Mouse (Mus musculus): Measurements from ENCODE around the gene Ube2e2. TPM values are rescaled to one million over a fixed set of nuclear protein-coding genes. Genes with fewer than 3 reads are reported as not detected.
"Not testable (repeated sequence)": the region's sequence is repeated elsewhere in the genome, so short reads cannot be mapped to it uniquely, and the experiment has no call there.

Gene Ube2e2
- polyA plus RNA-seq, 1 experiment, result 29.2 TPM

DNA sequence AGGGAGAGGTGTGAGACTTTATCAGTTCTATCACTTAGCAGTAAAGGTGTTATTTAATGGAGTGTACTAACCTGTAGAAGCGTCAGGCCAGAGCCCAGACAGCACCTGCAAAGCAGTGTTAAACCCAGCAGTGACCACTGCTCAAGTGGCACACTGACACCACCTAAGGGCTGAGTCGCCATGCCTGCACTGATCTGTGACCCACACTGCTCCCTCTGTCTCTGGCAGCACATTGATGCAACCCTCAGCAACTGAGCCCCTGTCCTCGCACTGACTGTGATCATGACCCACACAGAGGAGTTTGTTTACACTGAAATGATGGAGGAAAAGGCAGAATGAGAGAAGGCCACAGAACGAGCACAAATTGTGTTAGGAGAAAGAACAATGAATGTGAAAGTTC is 321.2 kb downstream of the Ube2e2 start:
- Histone ChIP-seq H3K27me3 (ENCODE audit: control insufficient read depth, insufficient read depth, low read length) (no peaks in the 10 kb centered on the region), H3K36me3 (ENCODE audit: control insufficient read depth, insufficient read depth, low read length) (no peaks in the 10 kb centered on the region), H3K4me1 (ENCODE audit: control insufficient read depth, insufficient read depth, low read length) (no peaks in the 10 kb centered on the region), H3K27ac (ENCODE audit: control insufficient read depth, insufficient read depth, low read depth, low read length) (no peak overlapping the region), H3K4me3 (ENCODE audit: control insufficient read depth, low read depth, low read length) (no peak overlapping the region)
- TF ChIP-seq POLR2A (IDR thresholded peaks at IDR 0.05; ENCODE audit: control insufficient read depth, low read depth, low read length) (no peak), CTCF (IDR thresholded peaks at IDR 0.05; ENCODE audit: control insufficient read depth, insufficient read depth, insufficient replicate concordance, low read depth, low read length) (no peak)

DNA sequence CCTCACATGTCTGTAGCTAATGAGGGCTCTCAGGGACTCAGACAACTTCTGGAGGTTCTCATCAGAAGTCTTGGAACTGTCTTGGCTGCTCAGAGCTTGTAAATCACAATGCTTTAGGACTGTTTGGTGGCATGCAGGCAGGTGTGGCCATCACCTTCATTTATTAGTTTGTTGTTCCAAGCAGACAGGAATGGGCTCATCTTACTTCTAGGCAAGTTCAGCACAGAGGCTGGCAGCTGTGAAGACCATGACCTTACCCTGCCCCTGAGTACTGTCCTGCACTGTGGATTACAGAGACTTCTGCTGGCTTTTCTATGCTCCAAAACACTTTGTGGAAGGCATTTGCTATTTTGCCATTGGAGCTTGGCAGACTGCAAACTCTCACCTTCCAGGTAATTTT is 324.5 kb downstream of the Ube2e2 start:
- Histone ChIP-seq H3K4me3 (ENCODE audit: control insufficient read depth, low read depth, low read length) (no peak overlapping the region), H3K27ac (ENCODE audit: control insufficient read depth, insufficient read depth, low read depth, low read length) (no peak overlapping the region), H3K4me1 (ENCODE audit: control insufficient read depth, insufficient read depth, low read length) (no peaks in the 10 kb centered on the region), H3K36me3 (ENCODE audit: control insufficient read depth, insufficient read depth, low read length) (no peaks in the 10 kb centered on the region), H3K27me3 (ENCODE audit: control insufficient read depth, insufficient read depth, low read length) (no peaks in the 10 kb centered on the region)
- TF ChIP-seq CTCF (IDR thresholded peaks at IDR 0.05; ENCODE audit: control insufficient read depth, insufficient read depth, insufficient replicate concordance, low read depth, low read length) (no peak), POLR2A (IDR thresholded peaks at IDR 0.05; ENCODE audit: control insufficient read depth, low read depth, low read length) (no peak)

DNA sequence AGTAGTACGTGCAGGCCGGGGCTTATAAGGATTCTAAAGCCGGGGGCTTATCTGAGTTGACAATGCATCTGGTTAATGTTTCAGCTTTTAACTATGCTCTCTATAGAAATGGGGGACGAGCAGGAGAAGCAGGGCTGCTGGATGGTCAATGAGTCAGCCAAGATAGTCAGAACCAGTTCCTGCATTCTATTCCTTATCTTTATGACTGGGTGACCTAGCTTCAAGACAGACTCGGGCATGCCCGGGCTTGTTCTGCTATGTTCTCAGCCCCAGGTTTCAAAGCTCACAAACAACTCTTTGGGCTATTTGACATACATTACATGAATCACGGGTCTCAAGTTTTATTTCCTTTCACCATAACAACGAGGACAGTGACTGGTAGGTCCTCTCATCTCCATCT is 329.1 kb downstream of the Ube2e2 start:
- not testable (repeated sequence) for H3K27me3 ChIP-seq (ENCODE audit: control insufficient read depth, insufficient read depth, low read length); H3K36me3 ChIP-seq (ENCODE audit: control insufficient read depth, insufficient read depth, low read length); H3K4me1 ChIP-seq (ENCODE audit: control insufficient read depth, insufficient read depth, low read length); H3K4me3 ChIP-seq (ENCODE audit: control insufficient read depth, low read depth, low read length); H3K27ac ChIP-seq (ENCODE audit: control insufficient read depth, insufficient read depth, low read depth, low read length)

DNA sequence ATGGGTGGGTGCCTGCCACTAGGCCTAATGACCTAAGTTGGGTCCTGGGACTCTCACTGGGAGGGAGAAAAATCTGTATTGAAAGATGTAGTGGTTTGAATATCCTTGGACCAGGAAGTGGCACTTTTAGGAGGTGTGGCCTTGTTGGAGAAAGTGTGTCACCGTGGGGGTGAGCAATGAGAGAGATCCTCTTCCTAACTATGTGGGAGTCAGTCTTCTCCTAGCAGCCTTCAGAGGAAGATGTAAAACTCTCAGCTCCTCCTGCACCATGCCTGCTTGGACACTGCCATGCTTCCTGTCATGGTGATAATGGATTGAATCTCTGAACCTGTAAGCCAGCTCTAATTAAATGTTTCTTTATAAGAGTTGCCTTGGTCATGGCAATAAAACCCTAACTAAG is 338.8 kb downstream of the Ube2e2 start:
- Histone ChIP-seq H3K27me3 (ENCODE audit: control insufficient read depth, insufficient read depth, low read length) (no peaks in the 10 kb centered on the region), H3K36me3 (ENCODE audit: control insufficient read depth, insufficient read depth, low read length) (no peaks in the 10 kb centered on the region), H3K4me3 (ENCODE audit: control insufficient read depth, low read depth, low read length) (no peak overlapping the region), H3K4me1 (ENCODE audit: control insufficient read depth, insufficient read depth, low read length) (no peaks in the 10 kb centered on the region), H3K27ac (ENCODE audit: control insufficient read depth, insufficient read depth, low read depth, low read length) (no peak overlapping the region)
- TF ChIP-seq CTCF (IDR thresholded peaks at IDR 0.05; ENCODE audit: control insufficient read depth, insufficient read depth, insufficient replicate concordance, low read depth, low read length), result no peak
- no peak for TF ChIP-seq POLR2A (IDR thresholded peaks at IDR 0.05; ENCODE audit: control insufficient read depth, low read depth, low read length)

DNA sequence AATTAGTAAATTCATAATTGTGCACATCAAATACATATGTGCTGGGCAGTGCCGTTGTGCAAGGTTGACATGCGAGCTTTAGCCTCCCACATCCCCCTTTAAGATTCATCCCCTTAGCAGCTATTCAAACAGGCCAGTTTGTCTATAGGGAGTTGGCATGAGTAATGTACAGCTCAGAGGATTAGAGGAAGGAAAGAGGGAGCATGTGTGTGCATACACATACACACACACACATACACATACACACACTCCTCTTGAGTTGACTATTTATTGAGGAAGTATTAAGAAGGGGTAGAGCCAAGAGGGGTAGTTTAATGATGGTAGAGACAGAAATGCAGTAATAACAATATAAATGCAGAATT is 339.5 kb downstream of the Ube2e2 start:
- TF ChIP-seq POLR2A (IDR thresholded peaks at IDR 0.05; ENCODE audit: control insufficient read depth, low read depth, low read length) (no peak), CTCF (IDR thresholded peaks at IDR 0.05; ENCODE audit: control insufficient read depth, insufficient read depth, insufficient replicate concordance, low read depth, low read length) (no peak)
- H3K4me1 ChIP-seq (ENCODE audit: control insufficient read depth, insufficient read depth, low read length), result no peaks in the 10 kb centered on the region
- no peak overlapping the region for H3K27ac ChIP-seq (ENCODE audit: control insufficient read depth, insufficient read depth, low read depth, low read length)
- H3K36me3 ChIP-seq (ENCODE audit: control insufficient read depth, insufficient read depth, low read length), result no peaks in the 10 kb centered on the region
- no peaks in the 10 kb centered on the region for H3K27me3 ChIP-seq (ENCODE audit: control insufficient read depth, insufficient read depth, low read length)
- no peak overlapping the region for H3K4me3 ChIP-seq (ENCODE audit: control insufficient read depth, low read depth, low read length)

DNA sequence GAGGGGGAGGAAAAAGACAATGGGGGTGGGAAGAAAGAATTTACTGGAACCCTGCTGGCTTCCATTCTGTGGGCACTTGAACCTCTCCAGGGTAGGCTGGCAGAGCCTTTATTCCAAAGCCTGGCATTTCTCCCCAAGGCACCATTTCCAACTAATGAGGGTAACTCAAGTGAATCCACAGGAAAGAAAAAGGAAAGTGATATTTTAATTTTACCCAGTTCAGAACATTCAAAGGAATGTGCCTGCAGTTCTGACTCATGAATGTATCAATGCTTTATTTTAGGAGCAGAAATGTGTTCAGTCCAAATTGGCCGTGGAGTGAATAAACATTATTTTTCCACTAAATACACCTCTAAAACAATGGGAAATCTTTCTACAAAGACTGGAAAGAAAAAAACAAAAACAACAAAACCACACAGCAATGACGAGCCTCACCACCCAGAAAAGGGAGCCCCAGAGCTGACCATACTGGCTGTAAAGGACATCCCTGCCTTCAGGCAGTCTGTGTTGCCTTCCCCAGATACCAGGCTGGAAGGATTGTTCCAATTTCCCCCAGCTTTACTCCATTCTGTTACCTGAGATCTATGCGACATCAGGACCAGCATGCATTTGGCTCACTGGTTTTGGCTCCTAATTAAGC is 340.0 kb downstream of the Ube2e2 start:
- TF ChIP-seq POLR2A (IDR thresholded peaks at IDR 0.05; ENCODE audit: control insufficient read depth, low read depth, low read length) (no peak), CTCF (IDR thresholded peaks at IDR 0.05; ENCODE audit: control insufficient read depth, insufficient read depth, insufficient replicate concordance, low read depth, low read length) (no peak)
- no peaks in the 10 kb centered on the region for H3K27me3 ChIP-seq (ENCODE audit: control insufficient read depth, insufficient read depth, low read length)
- no peak overlapping the region for H3K27ac ChIP-seq (ENCODE audit: control insufficient read depth, insufficient read depth, low read depth, low read length)
- no peak overlapping the region for H3K4me3 ChIP-seq (ENCODE audit: control insufficient read depth, low read depth, low read length)
- no peaks in the 10 kb centered on the region for H3K4me1 ChIP-seq (ENCODE audit: control insufficient read depth, insufficient read depth, low read length)
- H3K36me3 ChIP-seq (ENCODE audit: control insufficient read depth, insufficient read depth, low read length), result no peaks in the 10 kb centered on the region

DNA sequence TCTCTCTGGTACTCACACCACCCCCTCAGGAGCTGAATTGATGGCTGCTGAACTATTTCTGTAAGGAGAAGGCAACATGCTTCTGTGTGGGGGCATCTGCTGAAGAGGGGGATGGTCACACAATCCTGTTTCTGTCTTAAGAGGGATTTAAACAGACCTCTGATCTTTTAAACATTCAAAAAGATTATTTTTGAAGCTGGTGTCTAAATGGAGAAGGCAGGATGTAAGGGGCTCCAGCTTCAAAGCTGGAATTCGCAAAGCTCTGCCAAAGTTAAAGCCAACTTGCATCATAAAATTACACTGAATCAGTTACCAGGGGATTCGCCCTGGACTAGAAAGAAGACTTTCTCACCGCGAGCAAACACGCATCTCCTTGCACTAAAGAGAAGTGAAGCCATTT is 346.5 kb downstream of the Ube2e2 start:
- Histone ChIP-seq H3K27me3 (ENCODE audit: control insufficient read depth, insufficient read depth, low read length) (no peaks in the 10 kb centered on the region), H3K4me1 (ENCODE audit: control insufficient read depth, insufficient read depth, low read length) (peaks cover 3% of the 10 kb centered on the region), H3K27ac (ENCODE audit: control insufficient read depth, insufficient read depth, low read depth, low read length) (no peak overlapping the region), H3K4me3 (ENCODE audit: control insufficient read depth, low read depth, low read length) (no peak overlapping the region), H3K36me3 (ENCODE audit: control insufficient read depth, insufficient read depth, low read length) (no peaks in the 10 kb centered on the region)
- no peak for TF ChIP-seq CTCF (IDR thresholded peaks at IDR 0.05; ENCODE audit: control insufficient read depth, insufficient read depth, insufficient replicate concordance, low read depth, low read length)
- no peak for TF ChIP-seq POLR2A (IDR thresholded peaks at IDR 0.05; ENCODE audit: control insufficient read depth, low read depth, low read length)

DNA sequence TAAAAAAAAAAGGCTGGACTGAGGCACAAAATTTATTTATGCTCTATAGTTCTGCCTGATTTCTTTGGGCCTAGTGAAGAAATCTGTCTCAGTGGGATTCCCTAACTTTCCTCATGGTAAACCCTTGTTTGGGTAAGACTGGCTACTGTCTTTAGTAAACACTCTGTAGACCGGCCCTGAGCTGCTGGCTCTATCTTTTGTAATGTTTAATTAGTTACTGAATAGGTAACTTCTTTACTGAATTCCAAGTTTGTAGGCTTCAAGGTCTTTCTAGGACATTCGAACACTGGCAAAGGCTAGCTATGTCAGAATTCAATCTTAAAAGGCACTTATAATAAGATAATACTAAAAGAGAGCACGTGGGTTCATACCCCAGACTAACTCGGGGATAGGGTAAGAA is 355.0 kb downstream of the Ube2e2 start:
- H3K27me3 ChIP-seq (ENCODE audit: control insufficient read depth, insufficient read depth, low read length); H3K27ac ChIP-seq (ENCODE audit: control insufficient read depth, insufficient read depth, low read depth, low read length); H3K4me1 ChIP-seq (ENCODE audit: control insufficient read depth, insufficient read depth, low read length): not testable (repeated sequence)

More for the DNA sequence above, 355.0 kb downstream of the Ube2e2 start:
- H3K36me3 ChIP-seq (ENCODE audit: control insufficient read depth, insufficient read depth, low read length); H3K4me3 ChIP-seq (ENCODE audit: control insufficient read depth, low read depth, low read length): not testable (repeated sequence)

All from testis, adult 2 months (tissue).